Mouse (Mus musculus) G1E (cell line): ENCODE data around the gene Rffl.

Experiments used
- CTCF ChIP-seq: IDR thresholded peaks from 2 replicates; pipeline ENCODE4 v1.5.1; 2012; ENCODE audit warnings: low read depth, low read length, inconsistent platforms, mixed read lengths
- GATA1 ChIP-seq: IDR thresholded peaks from 2 replicates; pipeline ENCODE4 v1.6.1; 2012; ENCODE audit warnings: borderline replicate concordance, low read length, inconsistent platforms, mixed read lengths
- POLR2AphosphoS5 ChIP-seq: IDR thresholded peaks from 2 replicates; pipeline ENCODE4 v1.6.1; 2012; ENCODE audit warnings: low read depth, low read length, inconsistent platforms; ENCODE audit not compliant: insufficient replicate concordance

- TF ChIP-seq POLR2AphosphoS5 (no peak), CTCF (no peak), GATA1 (no peak)
Measured at GRCm38 (mm10) chr11:82874924-82875323, 3.9 kb upstream of the Rffl start.
